Mouse (Mus musculus): ENCODE results near the gene Lsamp. TPM values are rescaled to one million over a fixed set of nuclear protein-coding genes. Genes with fewer than 3 reads are reported as not detected.

Lsamp gene
- polyA plus RNA-seq (2012; rRNA removed; ENCODE audit: low replicate concordance), result 0.06 and 0.15 TPM in 2 replicates

GRCm38 (mm10) chr16:39984205-39984634, at the start of gene Lsamp:
Gene Lsamp, plus strand, starts transcription at chr16:39984361.

